Mouse (Mus musculus): ENCODE measurements around the gene Iltifb.
"Not testable (repeated sequence)": the region's sequence is repeated elsewhere in the genome, so short reads cannot be mapped to it uniquely, and the experiment has no call there.

GRCm38 (mm10) chr10:118326869-118327268 is 32.0 kb upstream of the Iltifb start, which contains the start of gene Gm9040:
- not testable (repeated sequence) for TF ChIP-seq POLR2A (IDR thresholded peaks at IDR 0.05; ENCODE audit: borderline replicate concordance, control insufficient read depth, low read depth, low read length); CTCF (IDR thresholded peaks at IDR 0.05; ENCODE audit: control insufficient read depth, insufficient read depth, low read length)
